Mouse (Mus musculus) limb, embryonic 15.5 days (tissue): ENCODE measurements at regions not wholly inside any gene's neighbourhood (a gene's known extent, or its start where the extent isn't known, plus 50 kb on each side); places are given as distances from the start of the nearest gene placed in this dataset.
A peak's percentile ranks its signal among the peaks of the same experiment; 100 is the strongest.

ENCODE experiments used
- ATAC-seq: fragments of 200-750 bp; cut with Nextera tagmentation; 2 replicates; pipeline ENCODE4 v1.8.0; 2017; ENCODE audit warnings: low read depth, moderate TSS enrichment; ENCODE audit not compliant: insufficient number of reproducible peaks, low FRiP score, low TSS enrichment
- H3K27ac ChIP-seq: fragments of 300-500 bp; sonication (generic); 2 replicates; pipeline ENCODE4 v1.5.1; 2015; ENCODE audit warnings: moderate library complexity, mild to moderate bottlenecking, inconsistent platforms
- H3K27me3 ChIP-seq: fragments of 300-500 bp; sonication (generic); 2 replicates; pipeline ENCODE4 v1.6.1; 2015; ENCODE audit warnings: inconsistent platforms
- H3K36me3 ChIP-seq: fragments of 300-500 bp; sonication (generic); 2 replicates; pipeline ENCODE4 v1.6.1; 2015; ENCODE audit warnings: inconsistent platforms
- H3K4me1 ChIP-seq: fragments of 300-500 bp; sonication (generic); 2 replicates; pipeline ENCODE4 v1.6.1; 2015; ENCODE audit warnings: inconsistent platforms
- H3K4me2 ChIP-seq: fragments of 300-500 bp; sonication (generic); 2 replicates; pipeline ENCODE4 v1.6.1; 2015; ENCODE audit warnings: mild to moderate bottlenecking, inconsistent platforms
- H3K4me3 ChIP-seq: fragments of 300-500 bp; sonication (generic); 2 replicates; pipeline ENCODE4 v1.5.1; 2015; ENCODE audit warnings: mild to moderate bottlenecking, inconsistent platforms
- H3K9ac ChIP-seq: fragments of 300-500 bp; sonication (generic); 2 replicates; pipeline ENCODE4 v1.6.1; 2015; ENCODE audit warnings: inconsistent platforms
- H3K9me3 ChIP-seq: fragments of 300-500 bp; sonication (generic); 2 replicates; pipeline ENCODE4 v1.6.1; 2016; ENCODE audit warnings: inconsistent platforms
- WGBS: fragments of 180-500 bp; shearing (Covaris S2); methylation state at CpG from one replicate; pipeline ENCODE4 v1.1.7; 2015; 5-methylcytosine and 5-hydroxymethylcytosine counted together

DNA sequence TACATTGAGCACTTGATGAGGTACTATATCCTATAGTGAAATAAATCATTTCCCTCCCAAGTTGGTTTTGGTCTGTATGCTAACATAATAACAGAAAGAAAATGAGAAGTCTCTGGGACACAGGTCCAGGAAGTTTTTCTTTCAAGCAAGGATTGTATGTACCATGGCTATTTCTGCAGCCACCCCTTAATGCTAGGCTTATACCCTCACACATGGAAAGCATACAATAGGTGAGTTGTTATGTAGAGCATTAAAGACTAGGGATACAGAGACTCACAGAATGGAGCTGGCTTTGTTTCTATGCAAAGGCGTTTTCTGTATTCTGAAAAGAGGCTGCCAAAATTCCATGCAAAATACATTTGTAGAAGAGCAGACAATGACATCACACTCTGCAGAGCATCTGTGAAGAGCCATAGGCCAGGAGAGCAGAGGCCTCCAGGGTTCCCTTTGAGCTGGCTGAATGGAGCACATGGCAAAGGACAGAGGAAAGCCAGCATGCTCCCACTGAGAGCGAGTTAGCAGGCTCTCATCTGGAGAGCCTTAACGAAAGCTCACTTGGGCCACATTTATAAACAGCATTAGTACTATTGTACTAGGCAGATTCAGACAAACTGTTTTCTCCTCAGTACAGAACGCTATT lies 262.0 kb upstream of the Sgcd start:
- H3K36me3 ChIP-seq: no peaks in the 10 kb centered on the region

DNA sequence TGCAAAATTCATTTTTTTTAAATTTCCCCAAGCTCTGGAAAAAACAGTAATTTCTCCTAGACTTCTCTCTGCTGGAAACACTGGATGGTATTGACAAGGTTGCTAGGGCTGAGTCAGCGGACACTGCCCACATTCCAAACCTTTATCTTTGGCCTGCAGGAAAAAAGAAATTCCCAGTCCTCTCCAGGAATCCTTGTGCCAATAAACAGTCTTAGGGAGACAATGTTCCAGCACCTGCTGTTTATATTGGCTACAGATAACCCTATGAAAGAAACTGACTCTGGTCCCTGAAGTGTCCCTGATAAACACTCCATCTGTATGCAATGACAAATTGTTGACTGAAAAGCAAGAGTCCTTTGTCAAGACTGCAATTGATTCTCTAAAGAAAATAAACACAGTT lies 260.5 kb upstream of the Sgcd start:
- Histone ChIP-seq H3K36me3 (no peaks in the 10 kb centered on the region), H3K27me3 (no peaks in the 10 kb centered on the region), H3K4me3 (no peak overlapping the region), H3K9ac (no peak overlapping the region), H3K4me1 (no peaks in the 10 kb centered on the region), H3K27ac (no peak overlapping the region), H3K4me2 (no peak overlapping the region), H3K9me3 (no peaks in the 10 kb centered on the region)
- ATAC-seq: no peak
- WGBS: 67% methylated on average over 1 of the region's 1 CpGs

More for the DNA sequence above, 262.0 kb upstream of the Sgcd start:
- Histone ChIP-seq H3K4me1 (no peaks in the 10 kb centered on the region), H3K9ac (no peak overlapping the region), H3K27ac (no peak overlapping the region), H3K4me3 (no peak overlapping the region), H3K9me3 (no peaks in the 10 kb centered on the region), H3K4me2 (no peak overlapping the region), H3K27me3 (no peaks in the 10 kb centered on the region)
- no peak for ATAC-seq
- WGBS: 64% methylated on average over 4 of the region's 4 CpGs

- no peaks in the 10 kb centered on the region for H3K36me3 ChIP-seq
- H3K27ac ChIP-seq: no peak overlapping the region
- H3K27me3 ChIP-seq: no peaks in the 10 kb centered on the region
- WGBS: 76% methylated on average over 4 of the region's 4 CpGs
- no peak overlapping the region for H3K9ac ChIP-seq
- no peak overlapping the region for H3K4me3 ChIP-seq
- H3K9me3 ChIP-seq: no peaks in the 10 kb centered on the region
- ATAC-seq: no peak
- no peak overlapping the region for H3K4me2 ChIP-seq
- H3K4me1 ChIP-seq: 0 out of 2 replicates have a peak, but pooled peaks cover 3% of the 10 kb centered on the region
These were observed 232.4 kb upstream of the Sgcd start for GRCm38 (mm10) chr11:48221156-48221555.

- Histone ChIP-seq H3K4me1 (0 out of 2 replicates have a peak, but pooled peaks cover 3% of the 10 kb centered on the region), H3K36me3 (no peaks in the 10 kb centered on the region), H3K9me3 (no peaks in the 10 kb centered on the region), H3K27me3 (no peaks in the 10 kb centered on the region), H3K4me2 (no peak overlapping the region), H3K4me3 (no peak overlapping the region), H3K9ac (no peak overlapping the region), H3K27ac (no peak overlapping the region)
- no peak for ATAC-seq
- WGBS: 56% methylated on average over 1 of the region's 1 CpGs
These were observed 230.4 kb upstream of the Sgcd start for GRCm38 (mm10) chr11:48219157-48219556.

DNA sequence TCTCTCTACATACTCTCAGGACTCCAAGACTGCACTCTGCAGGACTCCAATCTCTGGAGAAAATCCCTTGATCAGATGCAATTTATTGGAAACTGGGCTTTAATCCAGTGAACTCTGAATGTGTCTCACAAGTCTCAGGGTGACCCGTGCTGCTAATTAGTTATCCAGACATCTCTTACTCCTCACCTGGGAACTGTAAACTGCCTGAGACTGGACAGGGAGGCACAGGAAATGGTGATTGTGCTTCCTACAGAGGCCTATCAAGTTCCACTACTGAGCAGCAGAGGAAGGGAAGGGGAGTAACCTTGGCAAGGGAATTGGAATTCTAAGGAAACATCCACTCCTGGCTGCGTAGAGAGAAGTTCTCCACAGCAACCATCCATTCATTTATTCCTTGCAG lies 228.0 kb upstream of the Sgcd start:
- peak; percentile 76 for ATAC-seq
- Histone ChIP-seq H3K4me1 (0 out of 2 replicates have a peak, but pooled peaks cover 3% of the 10 kb centered on the region), H3K4me3 (no peak overlapping the region), H3K9me3 (no peaks in the 10 kb centered on the region), H3K27ac (no peak overlapping the region), H3K27me3 (no peaks in the 10 kb centered on the region), H3K36me3 (no peaks in the 10 kb centered on the region), H3K9ac (no peak overlapping the region), H3K4me2 (no peak overlapping the region)
- 29% methylated on average over 2 of the region's 2 CpGs for WGBS

DNA sequence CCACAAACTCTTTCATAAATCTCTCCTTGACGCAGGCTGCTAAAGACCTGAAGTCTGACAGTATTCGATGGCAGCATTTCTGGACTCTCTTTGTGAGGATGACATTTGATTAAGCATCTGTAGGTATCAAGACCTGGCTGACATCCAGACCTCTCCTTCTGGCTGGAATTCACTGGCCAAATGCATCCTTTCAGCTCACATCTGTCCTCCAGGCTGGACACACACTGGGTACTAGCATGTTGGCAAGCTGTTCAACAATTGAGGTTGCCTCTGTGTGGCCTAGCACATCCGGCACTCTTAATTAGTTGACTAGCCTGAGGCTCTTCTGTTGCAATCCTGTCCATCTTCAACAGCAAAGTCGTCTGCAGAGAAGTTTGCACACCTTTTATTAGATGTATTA lies 197.8 kb upstream of the Sgcd start:
- no peaks in the 10 kb centered on the region for H3K4me1 ChIP-seq
- 57% methylated on average over 4 of the region's 4 CpGs for WGBS
- no peaks in the 10 kb centered on the region for H3K27me3 ChIP-seq
- H3K9ac ChIP-seq: no peak overlapping the region
- no peak for ATAC-seq
- no peak overlapping the region for H3K4me2 ChIP-seq
- H3K36me3 ChIP-seq: no peaks in the 10 kb centered on the region
- no peaks in the 10 kb centered on the region for H3K9me3 ChIP-seq
- H3K27ac ChIP-seq: no peak overlapping the region
- no peak overlapping the region for H3K4me3 ChIP-seq

GRCm38 (mm10) chr11:48178943-48179342 lies 190.2 kb upstream of the Sgcd start:
- no peak overlapping the region for H3K9ac ChIP-seq
- H3K4me1 ChIP-seq: no peaks in the 10 kb centered on the region
- H3K27ac ChIP-seq: no peak overlapping the region
- no peaks in the 10 kb centered on the region for H3K9me3 ChIP-seq
- H3K27me3 ChIP-seq: no peaks in the 10 kb centered on the region
- H3K36me3 ChIP-seq: no peaks in the 10 kb centered on the region
- H3K4me3 ChIP-seq: no peak overlapping the region
- no peak overlapping the region for H3K4me2 ChIP-seq
- ATAC-seq: no peak

DNA sequence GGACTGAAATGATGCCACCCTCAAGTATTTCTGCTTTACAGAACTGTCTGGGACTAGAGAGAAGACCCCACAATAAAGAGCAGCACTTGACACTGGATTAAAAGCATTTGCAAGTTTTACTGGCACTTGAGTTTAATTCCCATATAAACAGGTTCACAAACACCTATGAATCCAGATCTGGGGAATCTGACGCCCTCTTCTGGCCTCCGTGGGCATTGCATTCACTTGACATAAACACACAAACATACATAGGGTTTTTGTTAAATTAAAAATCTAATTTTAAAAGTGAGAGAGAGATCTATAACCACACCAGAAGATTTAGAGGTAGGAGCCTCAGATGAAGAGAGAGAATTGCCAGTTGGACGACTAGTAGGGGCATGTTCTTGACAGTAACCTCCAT lies 189.4 kb upstream of the Sgcd start:
- Histone ChIP-seq H3K9me3 (no peaks in the 10 kb centered on the region), H3K9ac (no peak overlapping the region), H3K4me3 (no peak overlapping the region), H3K4me1 (no peaks in the 10 kb centered on the region), H3K36me3 (no peaks in the 10 kb centered on the region), H3K27me3 (no peaks in the 10 kb centered on the region), H3K27ac (no peak overlapping the region), H3K4me2 (no peak overlapping the region)
- no peak for ATAC-seq
- WGBS: 38% methylated on average over 3 of the region's 3 CpGs

- Histone ChIP-seq H3K4me2 (no peak overlapping the region), H3K36me3 (no peaks in the 10 kb centered on the region), H3K9ac (no peak overlapping the region), H3K4me3 (no peak overlapping the region), H3K4me1 (no peaks in the 10 kb centered on the region), H3K27me3 (no peaks in the 10 kb centered on the region), H3K27ac (no peak overlapping the region), H3K9me3 (no peaks in the 10 kb centered on the region)
- no peak for ATAC-seq
- WGBS: 67% methylated on average over 4 of the region's 4 CpGs
These were observed 187.7 kb upstream of the Sgcd start for GRCm38 (mm10) chr11:48176451-48176850.

DNA sequence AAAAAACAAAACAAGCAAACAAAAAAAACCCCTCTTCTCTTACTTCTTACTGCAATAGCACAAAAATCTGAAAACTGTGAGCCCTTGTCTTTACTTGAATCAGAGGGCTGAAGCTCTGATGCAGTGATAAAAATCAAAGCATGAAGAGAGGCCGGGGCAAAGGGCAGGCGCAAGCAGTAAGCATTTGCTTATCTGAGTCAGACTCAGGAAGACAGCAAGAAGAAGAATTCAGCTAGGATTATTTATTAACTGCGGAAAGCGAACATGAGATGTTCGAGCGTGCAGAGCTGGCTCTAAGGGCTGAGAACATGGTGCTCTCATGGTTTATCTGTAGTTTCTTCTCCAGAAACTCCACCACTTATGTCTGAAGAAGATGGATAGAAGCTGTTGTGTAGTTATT lies 163.4 kb upstream of the Sgcd start:
- no peaks in the 10 kb centered on the region for H3K36me3 ChIP-seq
- no peak overlapping the region for H3K4me2 ChIP-seq
- no peak overlapping the region for H3K4me3 ChIP-seq
- H3K27ac ChIP-seq: no peak overlapping the region
- no peaks in the 10 kb centered on the region for H3K9me3 ChIP-seq
- H3K9ac ChIP-seq: no peak overlapping the region
- WGBS: 74% methylated on average over 6 of the region's 6 CpGs
- no peak for ATAC-seq
- no peaks in the 10 kb centered on the region for H3K4me1 ChIP-seq
- no peaks in the 10 kb centered on the region for H3K27me3 ChIP-seq

- Histone ChIP-seq H3K4me2 (no peak overlapping the region), H3K9ac (no peak overlapping the region), H3K4me3 (no peak overlapping the region), H3K36me3 (no peaks in the 10 kb centered on the region), H3K27me3 (no peaks in the 10 kb centered on the region), H3K9me3 (no peaks in the 10 kb centered on the region), H3K4me1 (no peaks in the 10 kb centered on the region), H3K27ac (no peak overlapping the region)
- no peak for ATAC-seq
These were observed 144.6 kb upstream of the Sgcd start for GRCm38 (mm10) chr11:48133335-48133734.

- H3K27ac ChIP-seq: no peak overlapping the region
These were observed 109.3 kb upstream of the Sgcd start for GRCm38 (mm10) chr11:48098063-48098462.

GRCm38 (mm10) chr11:48097455-48097854 lies 108.7 kb upstream of the Sgcd start:
- no peak overlapping the region for H3K4me3 ChIP-seq
- no peak overlapping the region for H3K9ac ChIP-seq
- 89% methylated on average over 6 of the region's 6 CpGs for WGBS
- no peaks in the 10 kb centered on the region for H3K4me1 ChIP-seq
- no peak for ATAC-seq
- no peaks in the 10 kb centered on the region for H3K36me3 ChIP-seq
- no peak overlapping the region for H3K4me2 ChIP-seq
- H3K9me3 ChIP-seq: no peaks in the 10 kb centered on the region
- H3K27me3 ChIP-seq: no peaks in the 10 kb centered on the region
- H3K27ac ChIP-seq: no peak overlapping the region

More at GRCm38 (mm10) chr11:48098063-48098462, 109.3 kb upstream of the Sgcd start:
- no peak overlapping the region for H3K9ac ChIP-seq
- H3K27me3 ChIP-seq: no peaks in the 10 kb centered on the region
- H3K9me3 ChIP-seq: no peaks in the 10 kb centered on the region
- no peaks in the 10 kb centered on the region for H3K4me1 ChIP-seq
- ATAC-seq: no peak
- no peak overlapping the region for H3K4me2 ChIP-seq
- H3K36me3 ChIP-seq: no peaks in the 10 kb centered on the region
- 74% methylated on average over 3 of the region's 3 CpGs for WGBS
- H3K4me3 ChIP-seq: no peak overlapping the region
